Mouse (Mus musculus) brain, adult 10 weeks (tissue): ENCODE results near the gene Dse. TPM values are rescaled to one million over a fixed set of nuclear protein-coding genes. Genes with fewer than 3 reads are reported as not detected.

ENCODE experiments used
- polyA plus RNA-seq: library from polyadenylated mRNA; stranded (reverse); fragments of 350-450 nt; fragmentation: Illumina TruSeq; extraction: RNeasy Lipid Tissue Mini Kit (QIAGEN cat#74804); gene quantifications from one replicate; pipeline ENCODE4 v1.2.3, GENCODE M21; 2015; ENCODE audit warnings: low read depth, low replicate concordance

The Dse gene
- polyA plus RNA-seq = 3.2 TPM

GRCm38 (mm10) chr10:34207503-34207850 is at the start of gene Dse:
Gene Dse (minus strand): TSS chr10:34207715.

GRCm38 (mm10) chr10:34127392-34128378 is 79.8 kb downstream of the Dse start, which contains the start of gene Calhm6:
Gene Calhm6 (minus strand): TSS chr10:34127984.

Other genes starting within 250 kb of the Dse start
- gene Rwdd1, start 188.1 kb downstream of the Dse start, polyA plus RNA-seq = 102 TPM
- gene Trappc3l, start 170.1 kb downstream of the Dse start, polyA plus RNA-seq = not detected
- gene Calhm4, start 163.4 kb downstream of the Dse start, polyA plus RNA-seq = not detected
- 3.0 TPM for gene Calhm5, start 111.2 kb downstream of the Dse start, polyA plus RNA-seq
- 0.88 TPM for gene Calhm6, start 79.7 kb downstream of the Dse start, polyA plus RNA-seq
- 142 TPM for gene Tspyl1, start 74.5 kb upstream of the Dse start, polyA plus RNA-seq
- 548 TPM for gene Tspyl4, start 89.7 kb upstream of the Dse start, polyA plus RNA-seq
- gene Col10a1, start 182.3 kb upstream of the Dse start, polyA plus RNA-seq = not detected
- gene Nt5dc1, start 210.8 kb upstream of the Dse start, polyA plus RNA-seq = 3.5 TPM